Mouse (Mus musculus): ENCODE results near the gene Gna12.

DNA sequence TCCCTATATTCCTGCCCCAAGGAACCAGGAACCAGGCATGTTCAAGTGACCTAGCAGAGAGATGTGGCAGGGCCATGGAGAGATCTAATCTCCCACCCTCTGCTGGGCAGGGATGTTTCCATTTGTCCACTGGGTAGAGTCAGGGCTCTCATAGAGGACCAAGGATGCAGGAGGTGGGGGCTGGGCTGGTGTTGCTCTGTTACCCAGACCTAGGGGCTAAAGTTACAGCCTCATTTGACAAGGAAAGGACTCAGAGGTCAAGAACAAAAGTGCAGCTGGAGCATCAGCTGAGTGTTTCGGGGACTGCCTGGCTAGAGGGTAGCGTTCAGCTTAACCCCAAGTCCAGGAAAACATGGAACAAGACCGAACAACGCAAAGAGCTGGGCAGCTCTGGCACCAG, 9.7 kb downstream of the Gna12 start:
- TF ChIP-seq GATA1 (IDR thresholded peaks at IDR 0.05; ENCODE audit: low read length): no peak
- TF ChIP-seq TAL1 (IDR thresholded peaks at IDR 0.05; ENCODE audit: low read length): no peak
